Mouse (Mus musculus) liver, embryonic 14.5 days (tissue): Measurements from ENCODE around the gene Celf1.

Source experiments
- CTCF ChIP-seq: IDR thresholded peaks from 2 replicates; pipeline ENCODE4 v1.5.1; 2016; ENCODE audit warnings: antibody characterized with exemption, low read depth, control low read depth
- EP300 ChIP-seq: IDR thresholded peaks from 2 replicates; pipeline ENCODE4 v1.6.1; 2016; ENCODE audit warnings: antibody characterized with exemption, low read depth

- no peak for TF ChIP-seq EP300
- TF ChIP-seq CTCF, result peak; percentile 19; the same call in 1 of the 2 replicates
Measured at GRCm38 (mm10) chr2:90938362-90938761, 1.8 kb upstream of the Celf1 start.
